Mouse (Mus musculus): ENCODE measurements around the gene Sept5.

GRCm38 (mm10) chr16:18629390-18630231, at the start of gene Sept5:
- TF ChIP-seq CTCF (IDR thresholded peaks at IDR 0.05; ENCODE audit: low read depth, low read length) = no peak
- TF ChIP-seq POLR2A (IDR thresholded peaks at IDR 0.05; ENCODE audit: borderline replicate concordance, low read depth, low read length) = no peak

Data from bone marrow macrophage, adult 2 months (primary cell).